Mouse (Mus musculus) myocyte (in vitro differentiated cells): ENCODE measurements at regions not wholly inside any gene's neighbourhood (a gene's known extent, or its start where the extent isn't known, plus 50 kb on each side); places are given as distances from the start of the nearest gene placed in this dataset.

Source experiments
- H3K27me3 ChIP-seq: one replicate; pipeline ENCODE4 v1.6.1; 2011; ENCODE audit not compliant: control insufficient read depth, insufficient read depth, insufficient read length
- H3K36me3 ChIP-seq: one replicate; pipeline ENCODE4 v1.6.1; 2011; ENCODE audit not compliant: control insufficient read depth, insufficient read depth
- H3K4me2 ChIP-seq: one replicate; pipeline ENCODE4 v1.6.1; 2011; ENCODE audit warnings: low read depth, control low read depth
- H3K4me3 ChIP-seq: one replicate; pipeline ENCODE4 v1.5.1; 2011; ENCODE audit warnings: mild to moderate bottlenecking, control low read depth, moderate library complexity
- H3K79me2 ChIP-seq: one replicate; pipeline ENCODE4 v1.6.1; 2011; ENCODE audit not compliant: control insufficient read depth, insufficient read depth
- H3ac ChIP-seq: one replicate; pipeline ENCODE4 v1.6.1; 2011; ENCODE audit not compliant: control insufficient read depth, insufficient read length
- CEBPB ChIP-seq: IDR thresholded peaks from 2 replicates; pipeline ENCODE4 v1.6.1; 2011; ENCODE audit warnings: mild to moderate bottlenecking, moderate library complexity; ENCODE audit not compliant: poor library complexity, insufficient read depth, severe bottlenecking
- E2F4 ChIP-seq: IDR thresholded peaks from one replicate; pipeline ENCODE4 v1.6.1; 2011; ENCODE audit warnings: mild to moderate bottlenecking, control low read depth, moderate library complexity; ENCODE audit not compliant: insufficient read depth
- MAX ChIP-seq: IDR thresholded peaks from one replicate; pipeline ENCODE4 v1.6.1; 2011; ENCODE audit warnings: low read depth, mild to moderate bottlenecking, control low read depth
- MYOD1 ChIP-seq, 3 experiments: IDR thresholded peaks; one replicate each; pipeline ENCODE4 v1.6.1; 2011; ENCODE audit warnings: control low read depth in 2 of 3, low read depth in 2 of 3, mild to moderate bottlenecking in 2 of 3, moderate library complexity in 1 of 3; ENCODE audit not compliant: insufficient read length in 2 of 3, control insufficient read depth in 1 of 3
- MYOG ChIP-seq, 3 experiments: IDR thresholded peaks; one replicate each; pipeline ENCODE4 v1.6.1; 2011; ENCODE audit warnings: control low read depth in 2 of 3, low read depth in 2 of 3, mild to moderate bottlenecking in 2 of 3; ENCODE audit not compliant: insufficient read length in 2 of 3, control insufficient read depth in 1 of 3, insufficient read depth in 1 of 3
- POLR2A ChIP-seq: IDR thresholded peaks from one replicate; pipeline ENCODE4 v1.6.1; 2011; ENCODE audit warnings: low read depth, mild to moderate bottlenecking, control low read depth, moderate library complexity; ENCODE audit not compliant: insufficient read length
- POLR2AphosphoS2 ChIP-seq: IDR thresholded peaks from one replicate; pipeline ENCODE4 v1.6.1; 2011; ENCODE audit warnings: low read depth, control low read depth; ENCODE audit not compliant: insufficient read length
- REST ChIP-seq: IDR thresholded peaks from one replicate; pipeline ENCODE4 v1.6.1; 2011; ENCODE audit warnings: mild to moderate bottlenecking, control low read depth, moderate library complexity; ENCODE audit not compliant: insufficient read depth, insufficient read length
- SRF ChIP-seq: IDR thresholded peaks from one replicate; pipeline ENCODE4 v1.6.1; 2011; ENCODE audit warnings: low read depth; ENCODE audit not compliant: control insufficient read depth, insufficient read length
- TCF12 ChIP-seq: IDR thresholded peaks from one replicate; pipeline ENCODE4 v1.6.1; 2011; ENCODE audit warnings: mild to moderate bottlenecking, control low read depth; ENCODE audit not compliant: poor library complexity, insufficient read depth, severe bottlenecking
- TCF3 ChIP-seq: IDR thresholded peaks from one replicate; pipeline ENCODE4 v1.6.1; 2011; ENCODE audit warnings: low read depth, control low read depth; ENCODE audit not compliant: insufficient read length
- USF1 ChIP-seq: IDR thresholded peaks from one replicate; pipeline ENCODE4 v1.6.1; 2011; ENCODE audit warnings: low read depth, mild to moderate bottlenecking, control low read depth, moderate library complexity

DNA sequence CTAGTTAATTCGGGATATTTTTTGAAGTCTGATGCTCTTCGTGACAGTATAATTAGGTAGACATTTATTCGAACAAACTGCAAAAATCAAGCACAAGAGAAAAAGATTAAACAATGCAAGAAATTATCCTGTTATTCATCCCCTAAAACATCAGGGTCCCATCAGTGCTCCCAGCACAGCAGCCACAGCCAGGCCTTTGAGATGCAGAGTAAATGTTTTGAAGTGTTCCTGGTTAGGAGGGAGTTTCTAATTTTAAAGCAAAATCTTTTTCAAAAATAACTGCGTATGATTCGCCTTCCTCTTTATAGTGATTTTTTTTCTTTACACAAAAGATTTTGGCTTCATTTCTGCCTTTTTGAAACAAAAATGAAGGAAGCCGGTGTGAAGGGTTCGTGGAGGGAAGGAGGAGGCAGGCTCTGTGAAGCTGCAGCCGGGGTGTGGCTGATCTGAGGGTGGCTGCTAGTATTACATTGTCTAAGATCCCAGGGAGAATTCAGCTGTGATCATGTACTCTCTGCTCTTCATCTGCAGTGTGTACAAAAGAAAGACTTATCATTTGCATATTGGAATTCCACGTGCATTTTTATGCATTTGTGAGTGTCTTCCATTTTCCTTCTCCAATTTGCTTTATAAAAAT, 534.7 kb downstream of the Rwdd3 start:
- Histone ChIP-seq H3K4me3 (no peak overlapping the region), H3K36me3 (no peaks in the 10 kb centered on the region), H3ac (no peak overlapping the region), H3K79me2 (no peaks in the 10 kb centered on the region), H3K4me2 (no peak overlapping the region), H3K27me3 (no peaks in the 10 kb centered on the region)
- TF ChIP-seq CEBPB (no peak), TCF12 (no peak)

DNA sequence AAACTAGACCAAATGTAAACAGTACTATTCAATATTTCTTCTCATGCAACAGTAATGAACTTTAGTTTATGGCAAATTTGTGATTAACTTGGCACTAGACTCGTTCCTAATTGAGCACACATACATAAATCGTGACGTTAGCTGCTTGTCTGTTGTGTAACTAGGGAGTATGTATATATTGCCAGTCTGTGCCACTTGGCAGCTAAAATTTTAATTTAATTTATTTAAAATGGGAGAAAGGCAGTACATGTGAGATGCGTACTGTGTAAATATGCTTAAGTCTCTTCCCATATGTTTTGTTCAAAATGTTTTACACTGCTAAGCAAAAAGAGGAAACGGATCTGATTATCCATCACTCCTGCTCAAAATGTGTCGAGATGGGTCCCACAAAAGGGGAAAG, 553.1 kb downstream of the Rwdd3 start:
- Histone ChIP-seq H3K4me3 (no peak overlapping the region), H3K79me2 (no peaks in the 10 kb centered on the region), H3K36me3 (no peaks in the 10 kb centered on the region), H3K27me3 (no peaks in the 10 kb centered on the region), H3ac (no peak overlapping the region), H3K4me2 (no peak overlapping the region)
- TF ChIP-seq MAX (no peak), TCF3 (no peak), POLR2AphosphoS2 (no peak), USF1 (no peak), TCF12 (no peak), SRF (no peak), E2F4 (no peak), CEBPB (no peak), REST (no peak), MYOG (IDR thresholded peaks at IDR 0.05; ENCODE audit: control insufficient read depth in 1 of 3, insufficient read depth in 1 of 3, insufficient read length in 2 of 3, low read depth in 2 of 3) (no peak), MYOD1 (IDR thresholded peaks at IDR 0.05; ENCODE audit: control insufficient read depth in 1 of 3, insufficient read length in 2 of 3, low read depth in 2 of 3) (no peak), POLR2A (no peak)

DNA sequence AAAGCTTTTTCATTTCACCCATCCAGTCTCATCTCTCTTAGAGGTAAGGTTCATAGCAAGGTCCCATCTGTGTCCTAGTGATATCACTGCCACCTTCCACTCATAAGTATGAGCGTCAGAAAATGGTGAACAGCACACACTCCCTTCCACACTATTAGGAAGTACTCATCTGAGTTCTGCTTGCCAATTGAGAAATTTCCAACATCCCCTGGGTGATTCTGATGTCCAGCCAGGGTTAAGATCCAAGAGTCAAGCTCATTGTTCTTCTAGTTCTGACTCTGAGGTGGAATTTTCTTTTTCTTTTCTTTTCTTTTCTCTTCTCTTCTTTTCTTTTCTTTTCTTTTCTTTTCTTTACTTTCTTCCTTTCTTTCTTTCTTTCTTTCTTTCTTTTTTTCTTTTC, 577.3 kb downstream of the Rwdd3 start:
- no peaks in the 10 kb centered on the region for H3K79me2 ChIP-seq
- TF ChIP-seq REST = no peak
- TF ChIP-seq MAX = no peak
- no peak for TF ChIP-seq USF1
- no peak for TF ChIP-seq MYOD1 (IDR thresholded peaks at IDR 0.05; ENCODE audit: control insufficient read depth in 1 of 3, insufficient read length in 2 of 3, low read depth in 2 of 3)
- no peak for TF ChIP-seq TCF12
- no peak for TF ChIP-seq CEBPB
- TF ChIP-seq MYOG (IDR thresholded peaks at IDR 0.05; ENCODE audit: control insufficient read depth in 1 of 3, insufficient read depth in 1 of 3, insufficient read length in 2 of 3, low read depth in 2 of 3) = no peak
- TF ChIP-seq E2F4 = no peak
- no peak for TF ChIP-seq TCF3
- no peak for TF ChIP-seq POLR2AphosphoS2
- no peak for TF ChIP-seq POLR2A
- no peak for TF ChIP-seq SRF
- no peak overlapping the region for H3K4me3 ChIP-seq
- no peak overlapping the region for H3K4me2 ChIP-seq
- no peaks in the 10 kb centered on the region for H3K36me3 ChIP-seq
- H3K27me3 ChIP-seq = no peaks in the 10 kb centered on the region
- no peak overlapping the region for H3ac ChIP-seq

DNA sequence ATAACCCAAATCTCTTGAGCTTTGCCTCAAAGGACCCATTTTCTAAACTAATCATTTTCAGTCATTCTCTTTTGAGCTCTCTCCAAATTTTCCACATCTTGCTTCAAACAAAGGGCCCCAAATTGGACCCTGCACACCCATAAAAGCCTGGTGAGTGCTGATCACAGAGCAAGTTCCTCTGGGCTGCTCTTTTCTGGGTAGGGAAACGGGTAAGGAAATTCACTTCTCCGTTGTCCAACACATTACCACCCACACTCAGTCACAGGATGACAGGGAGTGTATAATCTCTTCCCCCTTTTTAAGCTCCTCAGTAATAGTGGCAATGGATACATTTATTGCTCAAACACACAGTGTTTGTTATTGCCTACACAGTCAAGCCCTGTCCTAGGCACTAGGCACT, 580.3 kb downstream of the Rwdd3 start:
- Histone ChIP-seq H3ac (no peak overlapping the region), H3K27me3 (no peaks in the 10 kb centered on the region)

DNA sequence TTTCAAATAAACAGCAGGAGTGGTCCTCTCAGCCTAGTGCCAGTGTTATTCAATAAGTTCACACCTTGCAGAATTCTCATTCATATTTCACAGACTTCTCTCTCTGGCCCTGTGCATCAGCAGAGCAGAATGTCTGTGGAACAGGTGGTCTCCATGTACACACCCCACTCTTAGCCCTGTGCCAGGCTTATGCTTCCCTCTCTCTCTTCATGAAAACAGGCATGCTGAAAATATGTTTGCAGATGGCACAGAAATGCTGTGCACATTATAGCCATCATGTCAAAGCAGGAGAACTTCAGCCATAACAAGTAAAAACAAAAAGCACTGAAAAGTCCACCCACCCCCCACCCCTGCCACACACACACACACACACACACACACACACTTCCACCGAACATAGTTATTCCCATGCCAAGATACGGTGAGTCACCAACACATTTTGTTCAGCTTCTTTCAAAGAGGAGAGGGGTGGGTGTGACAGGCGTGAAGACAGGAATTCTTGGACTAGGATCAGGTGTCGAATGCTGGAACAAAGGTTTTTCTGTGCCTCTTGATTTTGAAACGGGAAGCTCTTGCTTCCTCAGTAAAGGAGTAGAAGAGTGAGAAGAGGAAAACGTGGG, 600.6 kb downstream of the Rwdd3 start:
- Histone ChIP-seq H3K27me3 (no peaks in the 10 kb centered on the region), H3ac (no peak overlapping the region), H3K79me2 (no peaks in the 10 kb centered on the region), H3K36me3 (no peaks in the 10 kb centered on the region), H3K4me3 (no peak overlapping the region), H3K4me2 (no peak overlapping the region)
- TF ChIP-seq CEBPB = no peak
- TF ChIP-seq POLR2AphosphoS2 = no peak
- TF ChIP-seq MAX = no peak
- no peak for TF ChIP-seq MYOG (IDR thresholded peaks at IDR 0.05; ENCODE audit: control insufficient read depth in 1 of 3, insufficient read depth in 1 of 3, insufficient read length in 2 of 3, low read depth in 2 of 3)
- TF ChIP-seq SRF = no peak
- no peak for TF ChIP-seq TCF3
- TF ChIP-seq E2F4 = no peak
- no peak for TF ChIP-seq POLR2A
- no peak for TF ChIP-seq REST
- no peak for TF ChIP-seq USF1
- TF ChIP-seq TCF12 = no peak
- no peak for TF ChIP-seq MYOD1 (IDR thresholded peaks at IDR 0.05; ENCODE audit: control insufficient read depth in 1 of 3, insufficient read length in 2 of 3, low read depth in 2 of 3)

More for the DNA sequence above, 580.3 kb downstream of the Rwdd3 start:
- no peaks in the 10 kb centered on the region for H3K36me3 ChIP-seq
- TF ChIP-seq SRF (no peak), E2F4 (no peak), CEBPB (no peak), MYOG (IDR thresholded peaks at IDR 0.05; ENCODE audit: control insufficient read depth in 1 of 3, insufficient read depth in 1 of 3, insufficient read length in 2 of 3, low read depth in 2 of 3) (no peak)
- H3K4me3 ChIP-seq = no peak overlapping the region
- no peaks in the 10 kb centered on the region for H3K79me2 ChIP-seq
- no peak overlapping the region for H3K4me2 ChIP-seq
